Mouse (Mus musculus) olfactory bulb, adult 2 months (tissue): ENCODE measurements around the gene Col23a1. TPM values are rescaled to one million over a fixed set of nuclear protein-coding genes. Genes with fewer than 3 reads are reported as not detected.

ENCODE experiments used
- H3K27ac ChIP-seq: fragments of 200-500 bp; 2 replicates; pipeline ENCODE4 v1.5.1; 2012; ENCODE audit warnings: low read depth, low read length; ENCODE audit not compliant: insufficient read depth
- H3K4me1 ChIP-seq: fragments of 200-500 bp; 2 replicates; pipeline ENCODE4 v1.6.1; 2012; ENCODE audit warnings: low read length; ENCODE audit not compliant: control insufficient read depth, insufficient read depth
- H3K4me3 ChIP-seq: fragments of 200-500 bp; 2 replicates; pipeline ENCODE4 v1.5.1; 2012; ENCODE audit warnings: mild to moderate bottlenecking, low read depth, low read length, moderate library complexity; ENCODE audit not compliant: insufficient read depth
- CTCF ChIP-seq: fragments of 200-500 bp; IDR thresholded peaks from 2 replicates; pipeline ENCODE4 v1.5.1; 2012; ENCODE audit warnings: low read depth, mild to moderate bottlenecking, low read length, moderate library complexity; ENCODE audit not compliant: insufficient read depth
- POLR2A ChIP-seq: fragments of 200-500 bp; IDR thresholded peaks from 2 replicates; pipeline ENCODE4 v1.6.1; 2012; ENCODE audit warnings: mild to moderate bottlenecking, low read depth, low read length, moderate library complexity; ENCODE audit not compliant: insufficient read depth
- WGBS: fragments of 180-500 bp; shearing (Covaris S2); methylation state at CpG from one replicate; pipeline ENCODE4 v1.1.7; 2018; 5-methylcytosine and 5-hydroxymethylcytosine counted together
- polyA plus RNA-seq: library from polyadenylated mRNA; stranded (reverse); fragments of >200 nt; gene quantifications from 2 replicates; pipeline ENCODE4 v1.2.4, GENCODE M21; 2012; ENCODE audit warnings: low replicate concordance; ENCODE audit not compliant: missing spikeins, insufficient read depth, insufficient read length

Gene Col23a1
- polyA plus RNA-seq, 1 experiment = not detected

GRCm38 (mm10) chr11:51410771-51411170 is 121.1 kb downstream of the Col23a1 start:
- H3K4me3 ChIP-seq = no peak overlapping the region
- H3K4me1 ChIP-seq = peaks cover 22% of the 10 kb centered on the region
- 76% methylated on average over 12 of the region's 12 CpGs for WGBS
- H3K27ac ChIP-seq = no peak overlapping the region
- TF ChIP-seq CTCF (no peak), POLR2A (no peak)

- TF ChIP-seq CTCF = no peak
- no peak for TF ChIP-seq POLR2A
- Histone ChIP-seq H3K4me3 (no peak overlapping the region), H3K4me1 (peaks cover 14% of the 10 kb centered on the region), H3K27ac (no peak overlapping the region)
- WGBS = 48% methylated on average over 7 of the region's 7 CpGs
Measured at GRCm38 (mm10) chr11:51414520-51414919, 124.8 kb downstream of the Col23a1 start.

GRCm38 (mm10) chr11:51415049-51415688 is 125.4 kb downstream of the Col23a1 start:
- Histone ChIP-seq H3K4me3 (no peak overlapping the region), H3K27ac (no peak overlapping the region), H3K4me1 (peaks cover 14% of the 10 kb centered on the region)
- TF ChIP-seq CTCF = no peak
- no peak for TF ChIP-seq POLR2A
- WGBS = 66% methylated on average over 7 of the region's 7 CpGs

GRCm38 (mm10) chr11:51418807-51419206 is 129.1 kb downstream of the Col23a1 start:
- Histone ChIP-seq H3K27ac (no peak overlapping the region), H3K4me1 (peaks cover 9% of the 10 kb centered on the region), H3K4me3 (no peak overlapping the region)
- TF ChIP-seq POLR2A = no peak
- TF ChIP-seq CTCF = no peak
- 51% methylated on average over 3 of the region's 3 CpGs for WGBS

- H3K27ac ChIP-seq = no peak overlapping the region
- TF ChIP-seq POLR2A = no peak
- TF ChIP-seq CTCF = no peak
- no peak overlapping the region for H3K4me3 ChIP-seq
- WGBS = 92% methylated on average over 2 of the region's 2 CpGs
- H3K4me1 ChIP-seq = peaks cover 2% of the 10 kb centered on the region; the same call in 1 of the 2 replicates
Measured at GRCm38 (mm10) chr11:51421878-51422277, 132.2 kb downstream of the Col23a1 start.

- 79% methylated on average over 14 of the region's 14 CpGs for WGBS
- Histone ChIP-seq H3K4me1 (peaks cover 2% of the 10 kb centered on the region; the same call in 1 of the 2 replicates), H3K27ac (no peak overlapping the region), H3K4me3 (no peak overlapping the region)
- no peak for TF ChIP-seq POLR2A
Measured at GRCm38 (mm10) chr11:51422713-51423112, 133.0 kb downstream of the Col23a1 start.

- H3K4me1 ChIP-seq = no peaks in the 10 kb centered on the region
- TF ChIP-seq CTCF (no peak), POLR2A (no peak)
- H3K4me3 ChIP-seq = no peak overlapping the region
- WGBS = 84% methylated on average over 3 of the region's 3 CpGs
- H3K27ac ChIP-seq = no peak overlapping the region
Measured at GRCm38 (mm10) chr11:51426155-51426554, 136.4 kb downstream of the Col23a1 start.

GRCm38 (mm10) chr11:51429428-51430179 is 139.9 kb downstream of the Col23a1 start:
- 48% methylated on average over 16 of the region's 16 CpGs for WGBS
- Histone ChIP-seq H3K4me3 (no peak overlapping the region), H3K27ac (no peak overlapping the region), H3K4me1 (no peaks in the 10 kb centered on the region)
- no peak for TF ChIP-seq CTCF
- no peak for TF ChIP-seq POLR2A

- TF ChIP-seq POLR2A (no peak), CTCF (no peak)
- 76% methylated on average over 8 of the region's 8 CpGs for WGBS
- no peak overlapping the region for H3K27ac ChIP-seq
Measured at GRCm38 (mm10) chr11:51430180-51430578, 140.5 kb downstream of the Col23a1 start.

GRCm38 (mm10) chr11:51431287-51431686 is 141.6 kb downstream of the Col23a1 start:
- H3K27ac ChIP-seq = no peak overlapping the region
- 79% methylated on average over 3 of the region's 3 CpGs for WGBS
- H3K4me3 ChIP-seq = no peak overlapping the region
- no peak for TF ChIP-seq CTCF
- TF ChIP-seq POLR2A = no peak
- no peaks in the 10 kb centered on the region for H3K4me1 ChIP-seq

More at GRCm38 (mm10) chr11:51430180-51430578, 140.5 kb downstream of the Col23a1 start:
- H3K4me1 ChIP-seq = no peaks in the 10 kb centered on the region
- no peak overlapping the region for H3K4me3 ChIP-seq
